Mouse (Mus musculus) small intestine, adult 10 weeks (tissue): ENCODE measurements around the gene Armh2. TPM values are rescaled to one million over a fixed set of nuclear protein-coding genes. Genes with fewer than 3 reads are reported as not detected.

ENCODE experiments used
- polyA plus RNA-seq: library from polyadenylated mRNA; stranded (reverse); fragments of 350-450 nt; fragmentation: Illumina TruSeq; extraction: RNeasy Lipid Tissue Mini Kit (QIAGEN cat#74804); gene quantifications from one replicate; pipeline ENCODE4 v1.2.3, GENCODE M21; 2014; ENCODE audit warnings: low replicate concordance

The Armh2 gene
- not detected for polyA plus RNA-seq

GRCm38 (mm10) chr13:24741028-24741427 is at the start of gene Armh2:
TSS of gene Armh2 (plus strand) at chr13:24741232.

GRCm38 (mm10) chr13:24761403-24762227 is 20.6 kb downstream of the Armh2 start, which contains the start of gene Gmnn:
TSS of gene Gmnn (minus strand) at chr13:24761923.

Other genes with a start within 250 kb of the Armh2 start
- 3.2 TPM for gene Ripor2, start 159.0 kb upstream of the Armh2 start, polyA plus RNA-seq
- 74.0 TPM for gene Gmnn, start 20.7 kb downstream of the Armh2 start, polyA plus RNA-seq
- gene BC005537, start 60.4 kb downstream of the Armh2 start, polyA plus RNA-seq: 313 TPM
- gene Acot13, start 90.3 kb downstream of the Armh2 start, polyA plus RNA-seq: 119 TPM
- gene Tdp2, start 90.4 kb downstream of the Armh2 start, polyA plus RNA-seq: 357 TPM
- gene D130043K22Rik, start 103.9 kb downstream of the Armh2 start, polyA plus RNA-seq: 11.2 TPM
- 14.3 TPM for gene Aldh5a1, start 196.4 kb downstream of the Armh2 start, polyA plus RNA-seq
- gene Gpld1, start 201.9 kb downstream of the Armh2 start, polyA plus RNA-seq: 3.7 TPM